Comparison of ENCODE assay signal across 8 mouse cellular contexts in genomic region chr4:120242783-120243262, GRCm38 (mm10). TPM values are rescaled to one million over a fixed set of nuclear protein-coding genes. Genes with fewer than 3 reads are reported as not detected.
DNase-seq lines count a peak whose midpoint lies in the region; ATAC-seq lines count a peak whose summit lies in the region.

No protein-coding gene starts in this region.

- no peak overlapping the region for H3K4me3 ChIP-seq in embryonic facial prominence, embryonic 15.5 days (replicated peaks)
- H3K4me3 ChIP-seq in hindbrain, embryonic 14.5 days (replicated peaks; ENCODE audit: low read length), result no peak overlapping the region
- H3K4me3 ChIP-seq in limb, embryonic 12.5 days (replicated peaks), result no peak overlapping the region
- no peak overlapping the region for H3K4me3 ChIP-seq in neural tube, embryonic 14.5 days (ENCODE audit: low read depth, low read length)

- peaks cover 7% of the 10 kb centered on the region for H3K27me3 ChIP-seq in embryonic facial prominence, embryonic 15.5 days
- no peaks in the 10 kb centered on the region for H3K27me3 ChIP-seq in hindbrain, embryonic 14.5 days (ENCODE audit: control insufficient read depth, insufficient read depth, low read length)
- peaks cover 27% of the 10 kb centered on the region; the same call in 1 of the 2 replicates for H3K27me3 ChIP-seq in limb, embryonic 12.5 days
- H3K27me3 ChIP-seq in neural tube, embryonic 14.5 days (ENCODE audit: control insufficient read depth, insufficient read depth, low read length), result no peaks in the 10 kb centered on the region

- no peaks in the 10 kb centered on the region for H3K9me3 ChIP-seq in embryonic facial prominence, embryonic 15.5 days (replicated peaks)
- H3K9me3 ChIP-seq in hindbrain, embryonic 14.5 days (ENCODE audit: control insufficient read depth, low read length), result no peaks in the 10 kb centered on the region
- no peaks in the 10 kb centered on the region for H3K9me3 ChIP-seq in limb, embryonic 12.5 days
- H3K9me3 ChIP-seq in neural tube, embryonic 14.5 days (ENCODE audit: control insufficient read depth, low read length), result no peaks in the 10 kb centered on the region

- WGBS in embryonic facial prominence, embryonic 15.5 days, result 2% methylated on average over 10 of the region's 10 CpGs
- 4% methylated on average over 10 of the region's 10 CpGs for WGBS in hindbrain, embryonic 14.5 days
- 1% methylated on average over 10 of the region's 10 CpGs for WGBS in limb, embryonic 12.5 days
- under 1% methylated on average over 10 of the region's 10 CpGs for WGBS in neural tube, embryonic 14.5 days

- peak; percentile 66 for ATAC-seq in embryonic facial prominence, embryonic 15.5 days (ENCODE audit: insufficient number of reproducible peaks, low FRiP score, low TSS enrichment, low read depth)
- peak; percentile 91 for ATAC-seq in hindbrain, embryonic 14.5 days (ENCODE audit: low FRiP score)
- ATAC-seq in limb, embryonic 12.5 days (ENCODE audit: insufficient number of reproducible peaks, insufficient read depth, low FRiP score, low TSS enrichment, low read depth), result no peak; the same call in 1 of the 2 replicates
- ATAC-seq in neural tube, embryonic 14.5 days (ENCODE audit: low read depth), result peak; percentile 87

- H3K36me3 ChIP-seq in embryonic facial prominence, embryonic 15.5 days, result no peaks in the 10 kb centered on the region
- no peaks in the 10 kb centered on the region for H3K36me3 ChIP-seq in hindbrain, embryonic 14.5 days (replicated peaks; ENCODE audit: control insufficient read depth, insufficient read depth)
- H3K36me3 ChIP-seq in limb, embryonic 12.5 days, result no peaks in the 10 kb centered on the region
- H3K36me3 ChIP-seq in neural tube, embryonic 14.5 days (ENCODE audit: control insufficient read depth, insufficient read depth, low read length), result no peaks in the 10 kb centered on the region

- H3K4me2 ChIP-seq in embryonic facial prominence, embryonic 15.5 days (replicated peaks), result peak overlapping the region; percentile 24; the same call in 1 of the 2 replicates
- peak overlapping the region; percentile 35 for H3K4me2 ChIP-seq in hindbrain, embryonic 14.5 days (replicated peaks)
- H3K4me2 ChIP-seq in limb, embryonic 12.5 days, result peak overlapping the region; percentile 43; the same call in 1 of the 2 replicates
- H3K4me2 ChIP-seq in neural tube, embryonic 14.5 days (ENCODE audit: low read depth, low read length), result peak overlapping the region; percentile 31

- no peak overlapping the region for H3K27ac ChIP-seq in embryonic facial prominence, embryonic 15.5 days (replicated peaks)
- peak overlapping the region; percentile 24 for H3K27ac ChIP-seq in hindbrain, embryonic 14.5 days
- H3K27ac ChIP-seq in limb, embryonic 12.5 days, result no peak overlapping the region; the same call in 1 of the 2 replicates
- H3K27ac ChIP-seq in neural tube, embryonic 14.5 days (ENCODE audit: low read depth, low read length), result peak overlapping the region; percentile 55

- peak; percentile 20 for DNase-seq in thymus, postnatal 4 days
- DNase-seq in thymus, postnatal 14 days, result no peak
- DNase-seq in hindbrain, embryonic 14.5 days (ENCODE audit: low spot score), result peak; percentile 87
- no peak for DNase-seq in natural killer cell, adult 2 months (ENCODE audit: low spot score in 2 of 2)
- no peak for DNase-seq in adrenal gland, adult (ENCODE audit: inconsistent age in 2 of 2, low spot score in 1 of 2)

- H3K9ac ChIP-seq in embryonic facial prominence, embryonic 15.5 days, result no peak overlapping the region
- H3K9ac ChIP-seq in hindbrain, embryonic 14.5 days, result peak overlapping the region; percentile 16; the same call in 1 of the 2 replicates
- H3K9ac ChIP-seq in limb, embryonic 12.5 days (replicated peaks), result no peak overlapping the region
- H3K9ac ChIP-seq in neural tube, embryonic 14.5 days (replicated peaks; ENCODE audit: low read depth, low read length), result peak overlapping the region; percentile 35; the same call in 1 of the 2 replicates

- H3K4me1 ChIP-seq in embryonic facial prominence, embryonic 15.5 days, result peaks cover 27% of the 10 kb centered on the region
- H3K4me1 ChIP-seq in hindbrain, embryonic 14.5 days (replicated peaks; ENCODE audit: control insufficient read depth, insufficient read depth, low read length), result peaks cover 36% of the 10 kb centered on the region
- H3K4me1 ChIP-seq in limb, embryonic 12.5 days (replicated peaks), result peaks cover 9% of the 10 kb centered on the region
- peaks cover 20% of the 10 kb centered on the region for H3K4me1 ChIP-seq in neural tube, embryonic 14.5 days (ENCODE audit: control insufficient read depth, insufficient read depth, low read length)

RNA-seq across cellular contexts. Expression of gene Foxo6, which starts 44.3 kb away (rescaled TPM):
- 0.95 and 1.0 TPM in 2 replicates for polyA plus RNA-seq in embryonic facial prominence, embryonic 15.5 days (2015; fragmentation: Nextera tagmentation; extraction: Ambion mirVana)
- 1.0 and 1.4 TPM in 2 replicates for polyA plus RNA-seq in hindbrain, embryonic 14.5 days (2014; fragmentation: Nextera tagmentation; extraction: Ambion mirVana)
- polyA plus RNA-seq in limb, embryonic 12.5 days (2016; fragmentation: Nextera tagmentation; extraction: Ambion mirVana), result 0.10 TPM in 1 of 2 replicates, not detected in the other
- 0.85 and 1.1 TPM in 2 replicates for polyA plus RNA-seq in neural tube, embryonic 14.5 days (2014; fragmentation: Nextera tagmentation; extraction: Ambion mirVana)

Comparison
In these comparisons a context has a peak if more than half of its experiments do, and no peak if none do; other contexts are left out.
1. DNase-seq: peak in thymus, postnatal 4 days (single experiment) and hindbrain, embryonic 14.5 days (single experiment); none in thymus, postnatal 14 days (single experiment), natural killer cell, adult 2 months (0 of 2) and adrenal gland, adult (0 of 2).
2. H3K27ac ChIP-seq: peak in hindbrain, embryonic 14.5 days (single experiment) and neural tube, embryonic 14.5 days (single experiment); none in embryonic facial prominence, embryonic 15.5 days (single experiment) and limb, embryonic 12.5 days (single experiment).
3. H3K9ac ChIP-seq: peak in hindbrain, embryonic 14.5 days (single experiment) and neural tube, embryonic 14.5 days (single experiment); none in embryonic facial prominence, embryonic 15.5 days (single experiment) and limb, embryonic 12.5 days (single experiment).
4. Peak in every context shown above with its lines, with median percentiles within 50 percentile points of each other: H3K4me2 ChIP-seq.